Mouse (Mus musculus) brain, adult 10 weeks (tissue): Measurements from ENCODE around the gene Ints7. TPM values are rescaled to one million over a fixed set of nuclear protein-coding genes. Genes with fewer than 3 reads are reported as not detected.

ENCODE experiments used
- polyA plus RNA-seq: library from polyadenylated mRNA; stranded (reverse); fragments of 350-450 nt; fragmentation: Illumina TruSeq; extraction: RNeasy Lipid Tissue Mini Kit (QIAGEN cat#74804); gene quantifications from one replicate; pipeline ENCODE4 v1.2.3, GENCODE M21; 2015; ENCODE audit warnings: low read depth, low replicate concordance

The Ints7 gene
- 28.6 TPM for polyA plus RNA-seq

DNA sequence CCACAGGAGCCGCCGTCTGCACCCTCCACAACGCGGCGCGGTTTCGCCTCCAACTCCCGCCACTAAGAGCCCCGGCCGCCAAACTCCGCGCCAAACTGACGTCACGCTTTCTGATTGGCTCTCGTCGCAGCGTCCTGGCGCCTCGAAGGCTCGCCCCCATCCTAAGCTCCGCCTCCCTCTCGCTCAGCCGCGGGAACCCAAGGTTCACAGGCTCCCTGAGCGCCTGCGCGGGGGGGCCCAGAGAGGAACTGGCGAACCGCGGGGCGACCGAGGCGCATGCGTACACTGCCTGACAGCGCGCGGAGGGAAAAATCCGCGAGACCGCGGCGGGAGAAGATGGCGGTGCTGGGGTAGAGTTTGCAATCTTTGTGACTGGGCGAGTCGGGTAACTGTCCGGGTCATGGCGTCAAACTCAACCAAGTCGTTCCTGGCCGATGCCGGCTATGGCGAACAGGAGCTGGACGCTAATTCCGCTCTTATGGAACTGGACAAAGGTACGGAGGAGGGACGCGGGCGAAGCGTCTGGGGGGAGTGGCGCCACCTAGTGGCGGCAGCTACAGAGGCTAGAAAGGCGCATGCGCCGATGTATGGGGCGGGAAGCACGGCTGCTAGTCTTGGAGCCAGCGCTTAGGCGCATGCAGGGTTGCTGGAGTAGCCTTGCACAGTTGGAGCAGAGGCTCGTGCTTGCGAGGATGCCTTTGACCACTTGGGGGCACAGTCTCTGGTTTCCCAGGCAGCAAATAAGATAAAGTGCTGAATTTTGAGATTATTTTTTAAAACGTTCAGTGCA lies at the start of gene Ints7, which contains the start of gene Dtl:
Gene Ints7, plus strand, starts transcription at position 179 of the 790 bp plus-strand sequence.
Gene Dtl, minus strand, starts transcription at position 87 of the 790 bp plus-strand sequence.

Other genes with a start within 250 kb of the Ints7 start
- gene Tmem206, start 249.7 kb upstream of the Ints7 start, polyA plus RNA-seq, result 10.0 TPM
- gene Ppp2r5a, start 172.4 kb upstream of the Ints7 start, polyA plus RNA-seq, result 69.9 TPM
- gene Dtl, start 92 bp upstream of the Ints7 start, polyA plus RNA-seq, result 5.8 TPM
- 103 TPM for gene Lpgat1, start 142.2 kb downstream of the Ints7 start, polyA plus RNA-seq
- 1.1 TPM for gene Nek2, start 245.8 kb downstream of the Ints7 start, polyA plus RNA-seq